Mouse (Mus musculus) testis, adult 2 months (tissue): Measurements from ENCODE around the gene Hk3.

Experiments used
- CTCF ChIP-seq: fragments of 200-500 bp; IDR thresholded peaks from 2 replicates; pipeline ENCODE4 v1.5.1; 2012; ENCODE audit warnings: low read depth, mild to moderate bottlenecking, inconsistent platforms, low read length, moderate library complexity; ENCODE audit not compliant: control insufficient read depth, insufficient read depth, insufficient replicate concordance
- POLR2A ChIP-seq: fragments of 200-500 bp; IDR thresholded peaks from 2 replicates; pipeline ENCODE4 v1.6.1; 2012; ENCODE audit warnings: low read depth, mild to moderate bottlenecking, inconsistent platforms, low read length, moderate library complexity; ENCODE audit not compliant: control insufficient read depth

- TF ChIP-seq POLR2A (no peak), CTCF (no peak)
These were observed 26.6 kb downstream of the Hk3 start for GRCm38 (mm10) chr13:54994576-54994975.
